Mouse (Mus musculus): Measurements from ENCODE around the gene Pth2r.

Pth2r gene

GRCm38 (mm10) chr1:65281756-65282155 is at the start of gene Pth2r:
Gene Pth2r, plus strand, starts transcription at chr1:65282056.
- DNase-seq (ENCODE audit: low spot score), result no peak

DNA sequence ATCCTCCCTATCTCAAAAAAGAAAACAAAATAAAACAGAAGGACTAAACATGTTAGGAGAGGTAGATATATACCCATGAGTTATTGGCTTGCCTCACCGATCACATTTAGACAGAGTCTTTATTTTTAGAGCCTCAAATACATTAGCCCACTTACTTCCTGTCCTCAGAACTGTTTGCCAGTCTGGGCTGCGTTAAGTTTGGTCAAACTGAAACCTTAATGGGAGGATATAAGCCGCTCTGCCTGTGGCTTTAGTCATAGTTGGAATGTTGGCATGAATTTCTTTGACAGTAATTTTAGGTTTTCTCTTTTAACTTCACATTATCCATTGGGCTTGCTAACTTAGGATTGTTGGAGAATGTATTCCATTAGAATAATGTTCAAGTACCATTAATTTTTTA is 44.1 kb upstream of the Pth2r start:
- no peak for DNase-seq (ENCODE audit: low spot score)

- DNase-seq (ENCODE audit: low spot score), result no peak
These were observed 36.2 kb upstream of the Pth2r start for GRCm38 (mm10) chr1:65245637-65246036.

GRCm38 (mm10) chr1:65280461-65280860 is 1.4 kb upstream of the Pth2r start:
- no peak for DNase-seq (ENCODE audit: low spot score)

- DNase-seq (ENCODE audit: low spot score), result peak; percentile 64
These were observed 910 bp downstream of the Pth2r start for GRCm38 (mm10) chr1:65282766-65283165.

- DNase-seq (ENCODE audit: low spot score), result no peak
These were observed 26.6 kb downstream of the Pth2r start for GRCm38 (mm10) chr1:65308476-65308875.

GRCm38 (mm10) chr1:65311214-65311933 is 29.5 kb downstream of the Pth2r start:
- no peak for DNase-seq (ENCODE audit: low spot score)

GRCm38 (mm10) chr1:65312118-65312517 is 30.3 kb downstream of the Pth2r start:
- DNase-seq (ENCODE audit: low spot score), result peak; percentile 62

DNA sequence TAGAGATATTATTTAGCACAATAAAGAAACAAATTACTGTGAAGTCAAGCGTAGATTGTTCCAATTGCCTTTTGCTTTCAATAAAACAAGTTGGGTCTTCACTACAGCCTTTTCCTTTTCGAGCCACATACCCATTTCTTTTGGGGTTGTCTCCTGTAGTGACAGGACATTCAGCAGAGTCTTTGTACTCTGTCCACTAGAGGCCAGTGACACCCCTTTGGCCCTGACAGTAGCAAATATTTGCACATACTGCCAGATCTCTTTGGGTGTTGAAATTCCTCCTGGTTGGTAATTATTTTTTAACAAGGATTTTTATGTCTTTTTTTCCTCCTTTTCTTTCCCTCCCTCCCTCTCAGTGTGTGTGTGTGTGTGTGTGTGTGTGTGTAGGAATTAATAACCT is 31.0 kb downstream of the Pth2r start:
- no peak for DNase-seq (ENCODE audit: low spot score)

DNA sequence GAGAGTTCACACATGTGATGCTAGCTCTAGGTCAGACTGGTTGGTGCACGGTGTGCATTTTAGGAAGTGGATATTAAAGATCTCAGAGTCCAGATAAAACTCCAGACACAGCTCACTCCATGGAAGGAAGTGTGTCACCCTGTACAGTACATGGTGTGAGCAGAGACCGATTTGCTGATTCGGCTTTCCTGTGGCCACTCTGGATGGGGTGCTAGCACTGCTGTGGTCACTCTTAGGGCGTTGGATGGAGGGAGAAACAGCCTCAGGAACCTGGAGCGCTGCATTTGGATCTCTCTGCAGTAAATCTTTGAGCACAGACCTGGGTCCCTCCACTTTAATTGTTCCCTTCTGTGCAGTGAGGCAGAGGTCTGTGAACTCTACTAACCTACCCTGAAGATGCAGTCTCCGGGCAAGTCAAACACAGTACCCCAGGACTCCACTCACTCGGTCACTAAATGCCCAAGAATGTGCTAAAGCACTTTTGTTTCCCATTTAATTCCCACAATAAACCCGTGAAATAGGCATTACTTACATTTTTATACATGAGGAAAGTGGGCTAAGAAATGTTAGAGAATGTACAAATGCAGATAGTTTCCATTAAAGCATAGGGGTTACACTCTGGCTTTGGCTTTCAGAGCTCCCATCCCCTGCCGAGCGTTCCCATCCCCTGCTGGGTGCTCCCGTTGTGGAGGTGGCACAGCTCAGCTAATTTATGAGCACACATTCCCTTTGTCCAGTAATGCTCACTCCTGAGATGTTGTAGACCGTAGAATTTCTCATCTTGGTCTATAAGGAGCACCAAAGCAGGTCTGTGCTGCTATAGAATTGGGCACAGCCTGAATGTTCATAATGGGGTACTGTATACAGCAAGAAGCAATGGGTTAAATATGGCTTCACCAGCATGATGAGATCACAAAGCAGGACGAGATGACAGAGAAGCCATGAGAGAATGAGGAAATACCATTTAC is 32.5 kb downstream of the Pth2r start:
- no peak for DNase-seq (ENCODE audit: low spot score)

- DNase-seq (ENCODE audit: low spot score), result no peak
These were observed 33.2 kb downstream of the Pth2r start for GRCm38 (mm10) chr1:65315022-65315407.

DNA sequence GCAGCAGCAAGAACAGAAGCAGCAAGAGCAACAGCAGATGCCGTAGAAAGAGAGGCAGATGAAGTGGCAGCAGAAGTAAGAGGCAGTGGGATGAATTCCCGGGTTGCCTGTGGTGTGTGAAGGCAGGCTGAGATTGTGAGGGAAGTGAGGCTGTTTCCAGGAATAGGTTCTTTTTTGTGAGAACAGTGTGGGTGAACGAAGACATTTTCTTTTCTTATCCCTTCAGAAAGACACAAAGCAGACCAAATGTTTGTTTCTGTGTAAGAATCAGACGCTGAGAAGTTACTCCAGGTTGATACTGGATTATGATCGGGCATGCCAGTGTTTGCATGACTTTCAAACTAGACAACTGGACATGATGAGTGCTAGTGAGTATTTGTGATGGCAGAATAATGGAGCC is 52.2 kb downstream of the Pth2r start:
- peak; percentile 25 for DNase-seq (ENCODE audit: low spot score)

DNA sequence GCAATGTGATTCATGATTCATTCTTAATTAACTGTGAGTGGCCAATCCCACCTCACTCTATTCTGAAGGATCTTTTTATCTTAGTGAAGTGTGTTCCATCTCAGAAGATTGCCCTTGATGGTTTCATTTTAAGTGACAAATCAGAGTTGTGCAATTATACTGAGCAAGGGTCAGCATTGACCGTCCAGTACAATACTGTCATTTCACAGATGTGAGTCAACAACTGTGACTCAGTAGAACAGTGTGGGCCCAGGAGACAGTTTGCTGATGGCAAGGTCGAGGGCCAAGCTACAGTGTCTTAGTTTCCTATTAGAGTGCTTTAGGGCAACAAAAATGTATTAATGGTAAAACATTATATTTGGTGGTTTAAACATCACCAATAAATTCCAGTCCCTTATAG is 55.9 kb downstream of the Pth2r start:
- DNase-seq (ENCODE audit: low spot score), result no peak

- DNase-seq (ENCODE audit: low spot score), result no peak
These were observed 58.4 kb downstream of the Pth2r start for GRCm38 (mm10) chr1:65340240-65340639.

DNA sequence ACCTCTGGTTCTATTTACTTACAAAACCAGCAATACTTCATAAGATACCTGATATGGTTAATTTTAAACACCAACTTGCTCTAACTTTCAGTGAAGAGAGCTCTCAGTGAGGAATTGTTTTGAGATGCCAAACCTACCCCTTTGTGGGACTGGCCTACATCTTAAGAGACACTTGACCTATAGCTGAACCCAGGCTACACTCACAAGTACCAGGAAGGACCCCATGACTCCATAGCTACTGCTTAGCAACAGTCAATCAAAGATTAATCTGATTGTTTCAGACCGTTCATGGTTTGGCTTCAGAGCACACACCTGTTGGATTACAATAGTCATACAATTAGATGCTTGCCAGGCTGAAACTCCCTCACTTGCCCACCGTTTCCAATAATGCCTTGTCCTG is 71.1 kb downstream of the Pth2r start:
- DNase-seq (ENCODE audit: low spot score), result no peak

GRCm38 (mm10) chr1:65354153-65354552 is 72.3 kb downstream of the Pth2r start:
- DNase-seq (ENCODE audit: low spot score), result no peak

DNA sequence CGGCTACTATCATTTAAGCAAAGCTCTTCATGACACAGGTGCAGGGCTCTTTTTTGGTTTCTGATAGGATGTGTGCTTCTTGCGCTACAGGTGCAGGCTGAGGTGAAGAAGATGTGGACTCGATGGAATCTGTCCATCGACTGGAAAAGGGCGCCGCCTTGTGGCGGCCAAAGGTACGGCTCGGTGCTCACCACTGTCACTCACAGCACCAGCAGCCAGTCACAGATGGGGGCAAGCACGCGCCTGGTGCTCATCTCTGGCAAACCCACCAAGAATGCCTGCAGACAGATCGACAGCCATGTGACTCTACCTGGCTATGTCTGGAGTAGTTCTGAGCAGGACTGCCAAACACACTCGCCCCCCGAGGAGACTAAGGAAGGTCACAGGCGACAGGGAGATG is 106.5 kb downstream of the Pth2r start:
- DNase-seq (ENCODE audit: low spot score), result peak; percentile 15

GRCm38 (mm10) chr1:65389621-65390020 is 107.8 kb downstream of the Pth2r start:
- no peak for DNase-seq (ENCODE audit: low spot score)

DNA sequence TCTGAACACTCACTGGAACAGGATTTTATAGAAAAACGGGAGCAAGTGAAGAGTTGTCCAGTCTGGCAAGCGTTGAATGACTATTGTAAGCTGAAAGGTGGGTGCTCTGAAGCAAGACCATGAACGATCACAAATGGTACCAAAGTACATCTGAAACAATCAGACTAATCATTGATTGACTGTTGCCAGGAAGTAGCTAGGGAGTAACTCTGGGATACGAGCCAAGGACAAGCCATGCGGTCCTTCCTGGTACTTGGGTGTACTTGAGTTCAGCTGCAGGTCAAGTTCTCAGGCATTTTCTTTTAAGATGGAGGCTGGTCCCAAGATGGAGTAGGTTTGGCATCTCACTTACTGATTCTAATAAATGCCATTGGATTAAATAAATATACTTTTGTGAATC is 125.6 kb downstream of the Pth2r start:
- no peak for DNase-seq (ENCODE audit: low spot score)

GRCm38 (mm10) chr1:65420909-65421308 is 139.1 kb downstream of the Pth2r start:
- no peak for DNase-seq (ENCODE audit: low spot score)

GRCm38 (mm10) chr1:65422501-65423010 is 140.7 kb downstream of the Pth2r start:
- DNase-seq (ENCODE audit: low spot score), result no peak
